Mouse (Mus musculus): Measurements from ENCODE around the gene Dbn1. TPM values are rescaled to one million over a fixed set of nuclear protein-coding genes. Genes with fewer than 3 reads are reported as not detected.

Gene Dbn1
- polyA plus RNA-seq, 1 experiment from 2014 or later, result 91.2 TPM

DNA sequence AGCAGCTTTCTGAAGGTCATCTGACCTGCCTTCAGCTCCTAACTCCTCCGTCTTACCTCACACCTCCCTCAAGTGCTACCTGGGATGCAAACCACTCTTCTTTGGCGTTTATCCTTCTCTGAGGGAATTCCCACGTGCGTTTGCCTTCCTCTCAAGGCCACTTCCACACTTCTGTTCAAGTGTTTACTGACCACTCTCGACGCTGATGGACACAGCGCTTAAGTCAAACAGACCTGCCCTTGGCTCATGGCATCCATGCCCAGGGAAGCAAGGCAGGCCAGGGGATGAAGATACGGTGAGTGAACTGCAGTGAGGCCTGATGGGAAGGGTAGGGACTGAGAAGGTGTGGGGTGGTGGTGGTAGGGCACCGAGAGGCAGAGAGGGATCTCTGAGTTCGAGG, 12.7 kb upstream of the Dbn1 start:
- H3K4me2 ChIP-seq (ENCODE audit: low read depth, low read length), result no peak overlapping the region
- H3K9me3 ChIP-seq (ENCODE audit: control insufficient read depth, low read length), result no peaks in the 10 kb centered on the region
- peaks cover 23% of the 10 kb centered on the region for H3K36me3 ChIP-seq (ENCODE audit: control insufficient read depth, insufficient read depth, low read length)
- peaks cover 10% of the 10 kb centered on the region; the same call in 1 of the 2 replicates for H3K4me1 ChIP-seq (ENCODE audit: control insufficient read depth, insufficient read depth, low read length)
- H3K27ac ChIP-seq (ENCODE audit: low read length), result no peak overlapping the region
- 66% methylated on average over 10 of the region's 10 CpGs for WGBS
- no peak for ATAC-seq
- no peak overlapping the region for H3K9ac ChIP-seq (ENCODE audit: low read depth, low read length)
- H3K4me3 ChIP-seq (ENCODE audit: low read length), result no peak overlapping the region
- H3K27me3 ChIP-seq (replicated peaks; ENCODE audit: control insufficient read depth, insufficient read depth, low read length), result no peaks in the 10 kb centered on the region

DNA sequence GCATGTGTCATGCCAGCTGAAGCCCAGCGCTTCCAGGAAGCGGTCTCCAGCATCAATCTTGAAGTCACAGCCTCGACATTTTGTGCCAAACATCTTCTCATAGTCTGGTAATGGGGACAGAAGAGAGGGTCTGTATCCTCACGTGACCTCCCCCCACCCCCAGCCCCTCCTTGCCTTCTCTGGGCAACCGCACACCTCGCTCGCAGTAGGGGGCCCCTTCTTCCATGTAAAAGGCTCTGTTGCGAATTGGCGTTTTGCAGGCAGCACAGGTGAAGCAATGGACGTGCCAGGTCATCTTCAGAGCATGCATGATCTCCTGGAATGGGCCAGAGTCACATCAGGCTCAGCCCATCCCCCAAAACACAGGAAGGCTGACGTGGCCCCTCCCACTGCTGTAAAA, 11.0 kb upstream of the Dbn1 start:
- Histone ChIP-seq H3K9me3 (ENCODE audit: control insufficient read depth, low read length) (no peaks in the 10 kb centered on the region), H3K4me2 (ENCODE audit: low read depth, low read length) (no peak overlapping the region), H3K4me1 (ENCODE audit: control insufficient read depth, insufficient read depth, low read length) (peaks cover 10% of the 10 kb centered on the region; the same call in 1 of the 2 replicates), H3K27ac (ENCODE audit: low read length) (no peak overlapping the region), H3K9ac (ENCODE audit: low read depth, low read length) (no peak overlapping the region), H3K4me3 (ENCODE audit: low read length) (no peak overlapping the region), H3K27me3 (replicated peaks; ENCODE audit: control insufficient read depth, insufficient read depth, low read length) (no peaks in the 10 kb centered on the region), H3K36me3 (ENCODE audit: control insufficient read depth, insufficient read depth, low read length) (peaks cover 14% of the 10 kb centered on the region)
- no peak for ATAC-seq
- WGBS, result 61% methylated on average over 11 of the region's 11 CpGs

DNA sequence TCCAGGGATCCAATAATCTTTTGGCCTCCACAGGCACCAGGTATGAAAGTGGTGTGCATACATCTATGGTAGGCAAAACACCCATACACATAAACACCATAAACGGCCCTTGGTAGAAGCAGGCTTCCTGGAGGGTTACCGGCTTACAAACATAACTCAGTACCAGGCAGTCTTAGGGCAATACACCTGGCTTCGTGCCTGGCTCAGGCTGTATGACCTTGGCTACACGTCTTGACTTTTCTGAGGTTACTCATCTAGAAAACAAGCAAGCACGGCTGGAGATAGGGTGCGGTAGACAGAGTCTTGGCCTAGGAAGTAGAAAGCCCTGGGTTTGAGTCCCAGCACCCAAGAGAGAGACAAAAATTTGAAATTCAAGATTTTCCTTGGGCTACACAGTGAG, 8.8 kb upstream of the Dbn1 start:
- Histone ChIP-seq H3K4me1 (ENCODE audit: control insufficient read depth, insufficient read depth, low read length) (peaks cover 10% of the 10 kb centered on the region; the same call in 1 of the 2 replicates), H3K9ac (ENCODE audit: low read depth, low read length) (no peak overlapping the region), H3K36me3 (ENCODE audit: control insufficient read depth, insufficient read depth, low read length) (peaks cover 4% of the 10 kb centered on the region; the same call in 1 of the 2 replicates), H3K27ac (ENCODE audit: low read length) (no peak overlapping the region), H3K9me3 (ENCODE audit: control insufficient read depth, low read length) (no peaks in the 10 kb centered on the region), H3K27me3 (replicated peaks; ENCODE audit: control insufficient read depth, insufficient read depth, low read length) (no peaks in the 10 kb centered on the region), H3K4me3 (ENCODE audit: low read length) (no peak overlapping the region), H3K4me2 (ENCODE audit: low read depth, low read length) (no peak overlapping the region)
- no peak for ATAC-seq
- 80% methylated on average over 6 of the region's 6 CpGs for WGBS

DNA sequence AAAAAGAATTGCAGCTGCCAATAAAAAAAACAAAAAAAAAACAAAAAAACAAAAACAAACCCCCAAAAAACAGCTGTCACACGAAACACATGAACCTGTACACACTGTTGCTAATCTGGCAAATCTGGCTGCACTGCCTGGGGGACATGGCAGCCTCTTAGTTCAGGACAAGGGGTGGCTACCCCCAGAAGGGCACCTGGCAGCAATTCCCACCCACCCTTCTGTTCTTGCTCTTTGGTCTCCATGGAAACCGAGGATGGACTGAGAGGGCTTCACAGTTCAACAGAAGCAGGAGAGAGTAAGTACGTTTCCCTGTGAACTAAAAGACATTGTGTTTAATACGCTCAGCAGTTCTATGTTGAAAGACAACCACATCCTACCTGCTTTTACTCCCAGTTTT, 7.8 kb upstream of the Dbn1 start:
- H3K9ac ChIP-seq (ENCODE audit: low read depth, low read length), result no peak overlapping the region
- H3K9me3 ChIP-seq (ENCODE audit: control insufficient read depth, low read length), result no peaks in the 10 kb centered on the region
- H3K27me3 ChIP-seq (replicated peaks; ENCODE audit: control insufficient read depth, insufficient read depth, low read length), result no peaks in the 10 kb centered on the region
- peaks cover 10% of the 10 kb centered on the region; the same call in 1 of the 2 replicates for H3K4me1 ChIP-seq (ENCODE audit: control insufficient read depth, insufficient read depth, low read length)
- H3K4me3 ChIP-seq (ENCODE audit: low read length), result no peak overlapping the region
- ATAC-seq, result no peak
- H3K36me3 ChIP-seq (ENCODE audit: control insufficient read depth, insufficient read depth, low read length), result peaks cover 4% of the 10 kb centered on the region; the same call in 1 of the 2 replicates
- H3K27ac ChIP-seq (ENCODE audit: low read length), result no peak overlapping the region
- 37% methylated on average over 4 of the region's 4 CpGs for WGBS
- no peak overlapping the region for H3K4me2 ChIP-seq (ENCODE audit: low read depth, low read length)

DNA sequence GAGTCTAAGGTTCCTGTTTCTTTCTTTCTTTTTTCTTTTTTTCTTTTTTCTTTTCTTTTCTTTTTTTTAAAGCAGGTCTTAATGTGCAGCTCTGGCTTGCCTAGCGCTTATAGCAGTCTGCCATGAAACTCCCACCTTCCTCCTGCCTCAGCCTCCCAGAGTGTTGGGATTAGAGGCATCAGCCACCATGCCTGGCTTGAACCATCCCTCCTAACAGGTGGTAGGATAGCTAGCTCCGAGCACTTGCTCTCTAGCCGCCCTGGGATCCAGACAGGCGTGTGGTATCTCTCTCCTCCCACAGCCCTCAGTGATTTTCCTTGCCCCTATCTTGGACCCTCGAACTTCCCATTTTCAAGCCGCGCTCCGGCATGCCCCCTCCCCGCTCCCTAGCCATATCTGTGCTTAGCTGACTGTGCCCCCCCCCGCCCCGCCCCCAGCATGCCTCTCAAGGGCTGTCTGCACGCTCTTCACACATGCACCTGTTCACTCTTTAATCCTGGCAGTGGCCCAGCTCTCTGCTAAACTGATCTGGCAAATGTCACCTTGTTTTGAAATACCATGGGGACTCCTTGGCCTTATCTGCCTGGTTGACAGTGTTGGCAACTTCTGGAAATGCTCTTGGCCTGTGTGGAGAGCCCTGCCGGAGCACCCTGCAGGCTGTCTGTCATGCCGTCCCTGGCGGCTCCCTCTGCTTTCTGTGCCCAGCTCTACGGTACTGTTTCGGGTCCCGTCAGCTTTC, 7.1 kb upstream of the Dbn1 start:
- peak; percentile 31; the same call in 1 of the 2 replicates for ATAC-seq
- Histone ChIP-seq H3K36me3 (ENCODE audit: control insufficient read depth, insufficient read depth, low read length) (peaks cover 4% of the 10 kb centered on the region; the same call in 1 of the 2 replicates), H3K27ac (ENCODE audit: low read length) (no peak overlapping the region), H3K27me3 (replicated peaks; ENCODE audit: control insufficient read depth, insufficient read depth, low read length) (no peaks in the 10 kb centered on the region), H3K4me1 (ENCODE audit: control insufficient read depth, insufficient read depth, low read length) (peaks cover 10% of the 10 kb centered on the region; the same call in 1 of the 2 replicates), H3K4me2 (ENCODE audit: low read depth, low read length) (no peak overlapping the region), H3K9ac (ENCODE audit: low read depth, low read length) (no peak overlapping the region), H3K9me3 (ENCODE audit: control insufficient read depth, low read length) (no peaks in the 10 kb centered on the region), H3K4me3 (ENCODE audit: low read length) (no peak overlapping the region)
- WGBS, result 26% methylated on average over 18 of the region's 18 CpGs

DNA sequence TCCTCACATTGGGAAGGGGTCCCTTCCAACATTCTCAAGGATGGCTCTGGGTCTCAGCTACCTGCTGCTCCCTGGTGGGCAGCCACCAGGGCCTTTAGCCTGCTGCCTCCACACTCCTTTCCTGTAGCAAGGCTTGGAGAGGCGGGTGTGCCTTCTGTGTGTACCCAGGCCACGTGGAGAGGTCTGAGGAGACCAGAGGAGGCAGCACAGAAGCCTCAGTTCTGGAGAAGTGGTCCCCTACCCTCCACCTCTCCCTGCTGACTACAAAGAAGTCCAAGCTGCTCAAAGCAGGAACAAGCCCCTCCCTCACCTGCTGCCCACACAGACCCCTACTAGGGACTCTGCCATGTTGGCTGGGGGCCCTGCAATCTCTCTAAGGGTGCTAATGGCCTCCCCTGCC, 6.3 kb upstream of the Dbn1 start:
- Histone ChIP-seq H3K36me3 (ENCODE audit: control insufficient read depth, insufficient read depth, low read length) (peaks cover 4% of the 10 kb centered on the region; the same call in 1 of the 2 replicates), H3K4me1 (ENCODE audit: control insufficient read depth, insufficient read depth, low read length) (peaks cover 10% of the 10 kb centered on the region; the same call in 1 of the 2 replicates), H3K4me3 (ENCODE audit: low read length) (no peak overlapping the region), H3K9ac (ENCODE audit: low read depth, low read length) (no peak overlapping the region), H3K4me2 (ENCODE audit: low read depth, low read length) (no peak overlapping the region), H3K9me3 (ENCODE audit: control insufficient read depth, low read length) (no peaks in the 10 kb centered on the region), H3K27ac (ENCODE audit: low read length) (no peak overlapping the region), H3K27me3 (replicated peaks; ENCODE audit: control insufficient read depth, insufficient read depth, low read length) (no peaks in the 10 kb centered on the region)
- 34% methylated on average over 2 of the region's 2 CpGs for WGBS
- ATAC-seq, result no peak

DNA sequence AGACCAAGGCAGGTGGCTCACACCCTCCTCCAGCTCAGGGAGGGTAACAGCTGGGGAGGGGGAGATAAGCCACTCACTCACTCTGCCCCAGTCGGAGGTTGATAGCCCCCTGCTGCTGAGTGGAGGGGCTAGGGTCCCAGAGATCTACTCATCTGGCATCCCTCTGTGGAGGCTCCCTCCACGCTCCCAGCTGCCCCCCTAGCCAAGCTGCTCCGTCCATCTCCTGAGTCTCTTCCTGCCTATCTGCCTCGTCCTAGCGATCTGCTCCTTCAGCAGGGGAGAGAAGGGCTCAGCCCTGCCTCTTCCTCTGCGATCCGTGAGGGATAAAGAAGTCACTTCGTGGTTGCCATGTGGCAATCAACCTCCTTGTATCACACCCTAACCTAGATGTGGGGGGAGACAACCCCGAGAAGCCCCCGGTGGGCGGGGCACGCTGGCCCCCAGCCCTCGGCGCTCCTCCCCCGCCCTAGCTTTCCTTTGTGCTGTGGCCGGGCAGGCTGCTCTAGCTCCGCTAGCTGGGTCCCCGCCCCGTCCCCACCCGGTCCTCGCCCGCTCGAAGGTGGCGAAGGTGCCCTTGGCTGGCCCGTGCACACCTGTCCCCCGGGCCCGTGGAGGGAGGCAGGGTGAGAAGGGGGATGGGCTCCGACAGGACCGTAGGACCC, 864 bp downstream of the Dbn1 start:
- Histone ChIP-seq H3K9me3 (ENCODE audit: control insufficient read depth, low read length) (no peaks in the 10 kb centered on the region), H3K4me3 (ENCODE audit: low read length) (peak overlapping the region; percentile 84), H3K4me2 (ENCODE audit: low read depth, low read length) (peak overlapping the region; percentile 96), H3K9ac (ENCODE audit: low read depth, low read length) (peak overlapping the region; percentile 92), H3K36me3 (ENCODE audit: control insufficient read depth, insufficient read depth, low read length) (no peaks in the 10 kb centered on the region), H3K27ac (ENCODE audit: low read length) (peak overlapping the region; percentile 83), H3K4me1 (ENCODE audit: control insufficient read depth, insufficient read depth, low read length) (peaks cover 37% of the 10 kb centered on the region), H3K27me3 (replicated peaks; ENCODE audit: control insufficient read depth, insufficient read depth, low read length) (no peaks in the 10 kb centered on the region)
- WGBS, result under 1% methylated on average over 26 of the region's 29 CpGs
- ATAC-seq, result peak; percentile 62

DNA sequence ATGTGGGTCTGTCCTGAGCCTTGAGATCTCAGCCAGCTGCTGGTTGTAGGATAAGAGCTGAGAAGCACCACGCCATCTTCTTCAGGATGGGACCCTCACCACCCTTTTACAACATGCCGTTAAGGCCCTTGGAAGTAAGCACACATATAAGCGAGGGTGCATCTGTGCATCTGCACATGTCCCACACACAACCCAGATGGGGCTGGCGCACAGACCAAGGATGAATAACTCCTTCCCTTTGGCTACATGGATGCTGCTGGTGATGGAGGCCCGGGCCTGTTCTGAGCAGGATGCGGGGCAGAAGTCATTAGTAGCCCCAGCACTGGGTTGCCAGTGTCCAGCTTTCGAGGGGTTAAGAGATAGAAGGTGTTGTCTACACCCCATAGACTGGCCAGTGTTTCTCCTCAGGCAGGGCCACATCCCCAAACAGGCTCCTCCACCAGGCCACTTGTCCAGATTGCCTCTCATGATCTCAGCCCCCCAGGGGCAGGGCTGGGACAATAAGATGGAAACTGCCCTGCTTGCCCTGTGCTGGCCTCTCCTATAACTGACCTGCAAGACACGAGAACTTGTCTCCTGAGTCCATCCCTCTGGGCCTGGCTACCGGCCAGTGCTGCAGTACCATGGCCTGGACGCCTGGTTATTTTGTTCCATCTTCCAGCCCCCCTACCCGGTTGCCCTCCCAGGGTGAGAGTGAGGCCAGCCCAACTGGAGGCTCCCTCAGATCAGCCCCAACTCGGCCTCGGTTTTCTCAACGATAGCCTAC, 1.7 kb downstream of the Dbn1 start:
- peak overlapping the region; percentile 96 for H3K4me2 ChIP-seq (ENCODE audit: low read depth, low read length)
- H3K4me3 ChIP-seq (ENCODE audit: low read length), result peak overlapping the region; percentile 84
- no peaks in the 10 kb centered on the region for H3K27me3 ChIP-seq (replicated peaks; ENCODE audit: control insufficient read depth, insufficient read depth, low read length)
- H3K9ac ChIP-seq (ENCODE audit: low read depth, low read length), result peak overlapping the region; percentile 92
- no peak for ATAC-seq
- peaks cover 41% of the 10 kb centered on the region for H3K4me1 ChIP-seq (ENCODE audit: control insufficient read depth, insufficient read depth, low read length)
- H3K36me3 ChIP-seq (ENCODE audit: control insufficient read depth, insufficient read depth, low read length), result no peaks in the 10 kb centered on the region
- no peaks in the 10 kb centered on the region for H3K9me3 ChIP-seq (ENCODE audit: control insufficient read depth, low read length)
- WGBS, result 44% methylated on average over 14 of the region's 14 CpGs
- no peak overlapping the region for H3K27ac ChIP-seq (ENCODE audit: low read length)

DNA sequence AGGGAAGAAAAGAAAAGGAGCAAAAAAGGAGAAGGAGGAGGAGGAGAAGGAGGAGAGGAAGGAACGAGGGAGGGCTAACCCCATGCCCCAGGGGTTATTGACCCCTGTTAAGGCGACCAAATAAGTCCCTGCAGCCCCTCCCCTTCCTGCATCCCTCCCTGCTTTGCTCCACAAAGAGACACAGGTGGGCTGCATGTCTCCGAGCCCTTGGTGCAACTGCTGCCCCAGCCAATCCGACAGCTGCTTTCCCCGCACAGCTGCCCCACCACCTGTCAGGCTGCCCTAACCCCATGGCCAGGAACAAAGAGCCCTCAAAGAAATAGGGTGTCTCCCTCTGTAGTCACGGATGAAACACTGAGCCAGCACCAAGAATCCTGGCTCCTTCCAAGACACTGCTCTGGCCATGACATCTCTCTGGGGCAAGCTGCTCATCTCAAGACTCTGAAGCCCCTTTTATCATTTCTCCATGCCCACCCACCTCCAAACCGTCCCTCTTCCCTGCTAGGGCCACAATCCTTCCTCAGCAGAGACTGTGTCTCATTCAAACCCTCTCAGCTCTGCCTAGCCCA, 3.3 kb downstream of the Dbn1 start:
- Histone ChIP-seq H3K4me2 (ENCODE audit: low read depth, low read length) (no peak overlapping the region), H3K9ac (ENCODE audit: low read depth, low read length) (no peak overlapping the region), H3K36me3 (ENCODE audit: control insufficient read depth, insufficient read depth, low read length) (peaks cover 1% of the 10 kb centered on the region; the same call in 1 of the 2 replicates), H3K4me1 (ENCODE audit: control insufficient read depth, insufficient read depth, low read length) (peaks cover 41% of the 10 kb centered on the region), H3K4me3 (ENCODE audit: low read length) (no peak overlapping the region), H3K9me3 (ENCODE audit: control insufficient read depth, low read length) (no peaks in the 10 kb centered on the region), H3K27me3 (replicated peaks; ENCODE audit: control insufficient read depth, insufficient read depth, low read length) (no peaks in the 10 kb centered on the region), H3K27ac (ENCODE audit: low read length) (no peak overlapping the region)
- ATAC-seq, result no peak
- 39% methylated on average over 7 of the region's 7 CpGs for WGBS

Measured in intestine, embryonic 16.5 days (tissue).